ENCODE assay signal across 15 mouse cellular contexts in genomic region chr2:173950164-173950891, GRCm38 (mm10).
DNase-seq lines count a peak whose midpoint lies in the region; ATAC-seq lines count a peak whose summit lies in the region.
"Had no signal": no experiment of that assay in that cellular context is flagged by ENCODE, and none has a peak within 500 bp of the region (broad histone marks: within the 10 kb centered on the region; RNA-seq: fewer than 3 reads in every experiment).

No protein-coding gene starts in this region.

- H3K4me3 ChIP-seq in hindbrain, embryonic 12.5 days: no peak overlapping the region
- H3K4me3 ChIP-seq in hindbrain, embryonic 16.5 days (ENCODE audit: low read length): no peak overlapping the region
- no peak overlapping the region for H3K4me3 ChIP-seq in midbrain, embryonic 10.5 days
- no peak overlapping the region for H3K4me3 ChIP-seq in midbrain, embryonic 15.5 days
- no peak overlapping the region for H3K4me3 ChIP-seq in limb, embryonic 12.5 days (replicated peaks)
- H3K4me3 ChIP-seq: forebrain, embryonic 15.5 days; midbrain, embryonic 13.5 days; stomach, embryonic 15.5 days had no signal

- peak; percentile 10 for DNase-seq in midbrain, embryonic 10.5 days (ENCODE audit: low spot score)
- peak; percentile 63 for DNase-seq in brain, adult 2 months (ENCODE audit: low read depth, low spot score)
- DNase-seq in cerebellum, adult 11-12 months: no peak
- DNase-seq: adrenal gland, postnatal 25 days; cerebellum, adult 18-20 months; layer of hippocampus, adult 9-11 months; liver; right cerebral cortex, postnatal 4 days had no signal

- no peaks in the 10 kb centered on the region for H3K27me3 ChIP-seq in hindbrain, embryonic 12.5 days
- no peaks in the 10 kb centered on the region for H3K27me3 ChIP-seq in hindbrain, embryonic 16.5 days (replicated peaks; ENCODE audit: control insufficient read depth, insufficient read depth, low read length)
- no peaks in the 10 kb centered on the region for H3K27me3 ChIP-seq in midbrain, embryonic 10.5 days (ENCODE audit: low read depth, poor library complexity, severe bottlenecking)
- no peaks in the 10 kb centered on the region for H3K27me3 ChIP-seq in midbrain, embryonic 15.5 days (replicated peaks)
- no peaks in the 10 kb centered on the region for H3K27me3 ChIP-seq in limb, embryonic 12.5 days
- H3K27me3 ChIP-seq: forebrain, embryonic 15.5 days; midbrain, embryonic 13.5 days; stomach, embryonic 15.5 days had no signal

- 0 out of 2 replicates have a peak overlapping the region, but pooled peaks have one; percentile 15 for H3K4me2 ChIP-seq in hindbrain, embryonic 12.5 days (replicated peaks)
- H3K4me2 ChIP-seq in hindbrain, embryonic 16.5 days (ENCODE audit: low read length): no peak overlapping the region
- H3K4me2 ChIP-seq in midbrain, embryonic 15.5 days: no peak overlapping the region
- H3K4me2 ChIP-seq in limb, embryonic 12.5 days: peak overlapping the region; percentile 42
- H3K4me2 ChIP-seq: forebrain, embryonic 15.5 days; midbrain, embryonic 13.5 days; stomach, embryonic 15.5 days had no signal

- 43% methylated on average over 10 of the region's 10 CpGs for WGBS in hindbrain, embryonic 12.5 days
- WGBS in hindbrain, embryonic 16.5 days: 39% methylated on average over 10 of the region's 10 CpGs
- 45% methylated on average over 10 of the region's 10 CpGs for WGBS in midbrain, embryonic 10.5 days
- 41% methylated on average over 10 of the region's 10 CpGs for WGBS in midbrain, embryonic 15.5 days
- WGBS in limb, embryonic 12.5 days: 43% methylated on average over 10 of the region's 10 CpGs

- H3K9ac ChIP-seq in hindbrain, embryonic 12.5 days: no peak overlapping the region
- H3K9ac ChIP-seq in hindbrain, embryonic 16.5 days (ENCODE audit: low read depth, low read length): no peak overlapping the region
- H3K9ac ChIP-seq in midbrain, embryonic 15.5 days: no peak overlapping the region
- no peak overlapping the region for H3K9ac ChIP-seq in limb, embryonic 12.5 days (replicated peaks)
- H3K9ac ChIP-seq: forebrain, embryonic 15.5 days; midbrain, embryonic 13.5 days; stomach, embryonic 15.5 days had no signal

- H3K4me1 ChIP-seq in hindbrain, embryonic 12.5 days: 0 out of 2 replicates have a peak, but pooled peaks cover 2% of the 10 kb centered on the region
- no peaks in the 10 kb centered on the region for H3K4me1 ChIP-seq in hindbrain, embryonic 16.5 days (ENCODE audit: control insufficient read depth, insufficient read depth, low read depth, low read length)
- 0 out of 2 replicates have a peak, but pooled peaks cover 5% of the 10 kb centered on the region for H3K4me1 ChIP-seq in midbrain, embryonic 10.5 days
- H3K4me1 ChIP-seq in midbrain, embryonic 15.5 days: no peaks in the 10 kb centered on the region
- peaks cover 4% of the 10 kb centered on the region; the same call in 1 of the 2 replicates for H3K4me1 ChIP-seq in limb, embryonic 12.5 days (replicated peaks)
- H3K4me1 ChIP-seq: forebrain, embryonic 15.5 days; midbrain, embryonic 13.5 days; stomach, embryonic 15.5 days had no signal

- ATAC-seq in hindbrain, embryonic 12.5 days (ENCODE audit: low FRiP score): no peak
- no peak for ATAC-seq in hindbrain, embryonic 16.5 days
- no peak for ATAC-seq in midbrain, embryonic 15.5 days (replicated peaks)
- ATAC-seq in limb, embryonic 12.5 days (ENCODE audit: insufficient number of reproducible peaks, insufficient read depth, low FRiP score, low TSS enrichment, low read depth): no peak
- ATAC-seq: forebrain, embryonic 15.5 days; midbrain, embryonic 13.5 days had no signal

- H3K27ac ChIP-seq in hindbrain, embryonic 12.5 days: no peak overlapping the region
- H3K27ac ChIP-seq in hindbrain, embryonic 16.5 days (ENCODE audit: low read depth, low read length): no peak overlapping the region
- H3K27ac ChIP-seq in midbrain, embryonic 10.5 days (replicated peaks): no peak overlapping the region
- H3K27ac ChIP-seq in midbrain, embryonic 15.5 days: no peak overlapping the region
- no peak overlapping the region for H3K27ac ChIP-seq in limb, embryonic 12.5 days
- H3K27ac ChIP-seq: forebrain, embryonic 15.5 days; midbrain, embryonic 13.5 days; stomach, embryonic 15.5 days had no signal

- H3K9me3 ChIP-seq in hindbrain, embryonic 12.5 days (replicated peaks): peaks cover 16% of the 10 kb centered on the region
- peaks cover 3% of the 10 kb centered on the region; the same call in 1 of the 2 replicates for H3K9me3 ChIP-seq in hindbrain, embryonic 16.5 days (ENCODE audit: control insufficient read depth, low read length)
- H3K9me3 ChIP-seq in midbrain, embryonic 10.5 days (replicated peaks): peaks cover 12% of the 10 kb centered on the region
- 0 out of 2 replicates have a peak, but pooled peaks cover 2% of the 10 kb centered on the region for H3K9me3 ChIP-seq in midbrain, embryonic 15.5 days
- H3K9me3 ChIP-seq in limb, embryonic 12.5 days: peaks cover 4% of the 10 kb centered on the region; the same call in 1 of the 2 replicates
- H3K9me3 ChIP-seq: stomach, embryonic 15.5 days had no signal

- H3K36me3 ChIP-seq in hindbrain, embryonic 12.5 days: no peaks in the 10 kb centered on the region
- H3K36me3 ChIP-seq in hindbrain, embryonic 16.5 days (ENCODE audit: control insufficient read depth, insufficient read depth, low read length): no peaks in the 10 kb centered on the region
- no peaks in the 10 kb centered on the region for H3K36me3 ChIP-seq in midbrain, embryonic 10.5 days
- H3K36me3 ChIP-seq in midbrain, embryonic 15.5 days (replicated peaks): no peaks in the 10 kb centered on the region
- H3K36me3 ChIP-seq in limb, embryonic 12.5 days: no peaks in the 10 kb centered on the region
- H3K36me3 ChIP-seq: forebrain, embryonic 15.5 days; midbrain, embryonic 13.5 days; stomach, embryonic 15.5 days had no signal

Comparison
In these comparisons a context has a peak if more than half of its experiments do, and no peak if none do; other contexts are left out.
1. H3K4me2 ChIP-seq: peak in hindbrain, embryonic 12.5 days (single experiment) and limb, embryonic 12.5 days (single experiment); none in hindbrain, embryonic 16.5 days (single experiment) and midbrain, embryonic 15.5 days (single experiment).